Mouse (Mus musculus) CH12F3 (cell line): ENCODE data around the gene Prkd2.

Experiments
- in situ Hi-C: fragments of 300-500 bp; cut with MboI; formaldehyde crosslinking; loops from 2 replicates; pipeline ENCODE4 v1.14.3; 2020; ENCODE audit warnings: low sequenced_read_pairs

Prkd2 gene

DNA sequence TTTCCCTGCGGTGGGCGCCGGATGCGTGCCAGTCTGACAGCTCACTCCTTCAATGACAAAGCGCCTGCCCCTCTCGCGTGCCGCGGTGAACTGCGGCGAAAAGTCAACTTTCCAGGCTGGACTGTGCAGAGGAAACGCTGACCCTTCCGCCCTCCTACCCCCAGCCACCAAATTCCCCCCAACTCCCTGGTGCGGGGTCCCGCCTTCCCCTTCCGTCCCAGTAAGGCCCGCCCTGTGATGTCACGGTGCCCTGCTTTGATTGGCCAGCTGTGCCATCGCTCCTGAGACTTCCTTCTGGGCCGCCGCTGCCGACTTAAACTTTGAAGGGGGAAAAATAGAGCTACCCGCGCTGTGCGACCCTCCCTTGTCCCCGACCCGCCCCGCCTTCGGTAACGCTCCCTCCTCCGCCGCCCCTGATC is at the start of gene Prkd2:
Gene Prkd2 (plus strand): TSS at position 258 of the 419 bp plus-strand sequence.
- in situ Hi-C loops: no loop called here

DNA sequence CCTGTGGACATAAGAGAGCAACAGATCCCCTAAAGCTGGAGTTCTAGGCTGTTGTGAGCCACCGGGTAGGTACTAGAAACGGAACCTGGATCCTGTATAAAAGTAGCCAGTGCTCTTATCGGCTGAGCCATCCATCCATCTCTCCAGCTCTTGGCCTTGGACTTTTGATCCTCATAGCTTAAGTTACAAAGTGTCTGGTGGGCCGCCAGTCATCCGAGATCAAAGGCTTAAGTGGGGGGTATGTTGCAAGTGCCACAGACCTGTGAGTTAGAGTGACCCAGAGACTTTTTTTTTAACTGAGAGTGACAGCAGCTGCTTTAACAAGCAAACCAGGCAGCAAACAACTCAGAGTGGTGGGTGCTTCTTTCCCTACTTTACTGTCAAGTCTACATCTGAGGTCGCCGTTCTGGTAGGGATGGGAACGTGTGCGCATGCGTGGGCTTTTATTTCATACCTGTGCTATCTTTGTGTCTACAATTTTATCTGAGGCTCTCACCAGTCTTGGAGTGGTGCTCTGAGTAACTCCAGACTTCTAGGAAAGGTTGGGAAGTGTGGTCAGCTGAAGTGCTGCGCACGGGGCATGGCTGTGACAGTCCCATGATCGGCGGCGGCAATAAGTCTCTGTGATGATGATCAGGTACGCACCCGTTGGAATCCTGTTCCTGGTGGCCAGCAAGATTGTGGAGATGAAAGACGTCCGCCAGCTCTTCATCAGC is 49.5 kb upstream of the Prkd2 start:
- in situ Hi-C loops: no loop called here

DNA sequence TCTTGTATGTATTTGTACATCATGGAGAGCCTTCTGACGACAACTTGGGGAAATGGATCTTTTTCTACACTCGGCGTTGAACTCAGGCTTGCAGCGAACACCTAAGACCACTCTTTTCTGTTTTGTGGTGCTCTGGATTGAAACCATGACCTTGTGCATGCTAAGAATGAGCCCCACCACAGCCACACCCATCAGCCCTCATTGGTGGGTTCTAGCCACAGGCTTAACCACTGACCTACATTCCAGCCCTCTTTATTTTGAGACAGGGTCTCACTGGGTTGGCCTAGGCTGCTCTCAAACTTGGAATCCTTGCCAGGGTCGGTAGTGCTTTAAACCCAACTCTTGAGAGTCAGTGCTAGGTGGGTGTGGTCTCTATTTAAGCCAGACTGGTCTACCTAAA is 47.8 kb upstream of the Prkd2 start:
- in situ Hi-C loops: no loop called here

DNA sequence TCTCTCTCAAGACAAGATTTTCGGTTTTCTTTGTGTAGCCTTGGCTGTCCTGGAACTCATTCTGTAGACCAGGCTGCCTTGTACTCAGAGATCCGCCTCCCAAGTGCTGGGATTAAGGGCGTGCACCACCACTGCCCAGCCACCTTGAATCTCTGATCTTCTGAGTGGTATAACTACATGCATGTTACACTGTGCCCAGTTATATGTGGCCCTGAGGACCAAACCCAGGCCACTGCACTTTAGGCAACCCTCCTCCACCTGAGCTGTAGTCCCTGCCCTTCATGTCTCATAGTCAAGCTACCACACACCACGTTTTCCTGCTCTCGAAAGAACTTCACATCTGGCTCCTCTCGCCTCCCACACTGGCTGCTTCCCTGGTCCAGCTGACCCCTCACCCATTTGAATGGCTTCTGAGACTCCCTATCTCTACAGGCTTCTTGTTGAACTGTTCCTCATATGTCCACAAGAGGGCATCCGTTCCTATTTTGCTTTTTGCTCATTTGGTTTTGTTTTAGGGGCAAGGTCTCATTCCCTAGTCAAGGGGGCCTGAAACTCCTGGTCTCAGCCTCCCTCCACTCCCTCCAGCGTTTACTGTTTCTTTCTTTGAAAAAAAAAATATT is 38.2 kb upstream of the Prkd2 start:
- in situ Hi-C loops: no loop called here

DNA sequence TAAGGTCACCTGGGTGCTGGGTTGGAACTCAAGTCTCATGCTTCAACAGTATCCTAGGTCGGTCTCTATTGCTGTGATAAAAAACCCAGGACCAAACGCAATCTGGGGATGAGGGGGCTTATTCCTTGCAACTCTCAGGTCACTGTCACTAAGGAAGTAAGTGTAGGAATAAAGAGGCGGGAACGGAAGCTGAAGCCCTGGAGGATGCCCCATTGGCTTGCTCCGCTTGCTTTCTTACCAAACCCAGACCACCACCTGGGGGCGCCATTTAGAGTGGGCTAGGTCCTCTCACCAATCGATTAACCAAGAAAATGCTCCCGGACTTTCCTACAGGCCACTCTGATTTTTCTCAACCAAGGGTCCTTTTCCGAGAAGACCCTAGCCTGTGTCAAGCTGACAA is 34.8 kb upstream of the Prkd2 start:
- in situ Hi-C loops: no loop called here

DNA sequence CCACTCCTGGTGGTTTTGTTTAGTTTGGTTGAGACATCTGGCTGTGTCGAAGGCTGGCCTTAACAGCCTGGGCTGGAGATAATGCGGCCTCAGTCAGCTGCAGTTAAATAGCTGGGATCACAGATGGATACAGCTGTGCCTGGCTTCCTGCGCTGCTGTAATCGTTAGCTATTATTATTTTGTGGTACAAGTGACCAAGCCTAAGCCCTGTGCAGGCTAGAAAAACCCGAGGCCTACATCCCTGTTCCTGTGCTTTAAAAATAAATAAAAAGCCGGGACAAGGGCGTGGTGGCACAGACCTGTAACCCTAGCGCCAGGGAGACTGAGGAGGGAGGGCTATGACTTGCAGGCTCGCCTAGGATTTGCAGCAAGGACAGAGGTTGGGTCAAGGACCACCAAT is 34.1 kb upstream of the Prkd2 start:
- in situ Hi-C loops: no loop called here

DNA sequence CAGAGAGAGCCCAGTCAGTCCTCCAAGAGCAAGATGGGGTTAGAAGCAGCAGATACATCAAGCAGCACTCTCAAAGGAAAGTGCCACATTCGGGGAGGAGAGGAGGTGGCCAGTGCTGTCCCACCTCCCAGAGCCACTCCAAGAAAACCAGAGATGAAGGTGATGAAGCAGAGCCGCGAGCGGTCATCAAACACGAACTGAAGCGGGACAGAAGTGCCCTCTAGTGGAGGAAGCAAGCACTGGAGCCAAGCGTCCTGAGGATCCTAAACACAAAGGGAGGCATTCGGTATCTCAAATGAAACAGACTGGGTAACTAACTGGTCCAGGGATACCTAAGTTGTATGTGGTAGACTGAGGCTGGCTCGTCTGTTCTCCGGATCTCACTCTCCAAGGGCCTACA is 33.0 kb upstream of the Prkd2 start:
- in situ Hi-C loops: no loop called here

DNA sequence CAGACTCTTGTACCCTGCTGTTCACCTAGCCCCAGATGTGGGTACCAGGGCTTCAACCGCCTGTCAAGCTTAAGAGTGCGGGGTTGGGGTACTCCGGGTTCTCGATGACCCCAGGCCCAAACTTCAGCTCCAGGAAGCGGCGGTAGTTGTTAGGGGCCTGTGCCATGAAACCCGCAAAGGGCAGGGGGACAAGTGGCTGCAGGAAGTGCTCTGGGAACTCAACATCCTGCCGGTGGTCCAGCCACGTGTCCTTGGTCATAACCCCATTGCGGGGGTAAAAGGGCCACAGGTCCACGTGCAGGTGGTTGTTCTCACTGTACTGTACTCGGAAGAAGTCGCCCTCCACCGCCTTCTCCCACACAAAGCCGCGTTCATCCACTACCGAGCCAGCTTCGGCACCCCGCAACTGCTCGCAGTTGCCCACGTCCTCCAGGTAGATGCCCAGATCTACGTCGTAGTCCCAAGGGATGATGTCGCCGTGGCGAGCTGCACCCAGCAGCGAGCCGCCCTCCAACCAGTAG is 32.2 kb upstream of the Prkd2 start:
- in situ Hi-C loops: no loop called here

DNA sequence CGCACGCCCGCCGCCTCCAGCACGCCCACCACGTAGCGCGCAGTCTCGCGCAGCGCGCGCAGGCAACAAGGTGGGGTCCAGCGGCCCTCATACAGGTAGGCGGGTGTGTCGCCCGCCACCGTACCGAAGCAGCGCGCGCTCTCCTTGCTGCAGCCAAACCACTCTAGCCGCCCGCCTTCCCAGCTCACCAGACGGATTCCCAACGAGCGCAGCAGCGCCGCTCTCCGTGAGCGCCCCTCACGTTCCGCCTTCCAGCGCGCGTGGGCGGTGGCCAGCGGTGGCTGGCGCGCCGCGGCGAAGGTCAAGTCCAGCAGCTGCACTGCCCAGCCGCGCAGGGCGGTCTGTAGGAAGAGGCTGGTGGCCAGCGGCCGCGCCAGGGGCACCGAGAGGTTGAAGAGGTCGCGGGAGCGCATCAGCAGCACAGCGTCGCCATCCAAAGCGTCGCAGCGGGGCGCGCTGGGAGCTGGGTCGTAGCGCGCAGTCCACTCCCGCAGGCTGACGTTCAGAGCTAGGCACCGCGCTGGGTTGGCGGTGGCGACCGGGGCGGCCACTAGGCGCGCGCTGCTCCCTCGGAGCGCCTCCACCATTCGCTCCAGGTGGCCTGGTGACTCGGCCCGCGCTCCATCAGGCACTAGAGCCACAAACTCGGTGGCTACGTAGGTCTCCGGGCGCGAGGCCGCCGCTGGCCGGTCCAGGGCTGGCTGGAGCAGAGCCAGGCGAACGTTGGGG is 31.6 kb upstream of the Prkd2 start:
- in situ Hi-C loops: no loop called here

DNA sequence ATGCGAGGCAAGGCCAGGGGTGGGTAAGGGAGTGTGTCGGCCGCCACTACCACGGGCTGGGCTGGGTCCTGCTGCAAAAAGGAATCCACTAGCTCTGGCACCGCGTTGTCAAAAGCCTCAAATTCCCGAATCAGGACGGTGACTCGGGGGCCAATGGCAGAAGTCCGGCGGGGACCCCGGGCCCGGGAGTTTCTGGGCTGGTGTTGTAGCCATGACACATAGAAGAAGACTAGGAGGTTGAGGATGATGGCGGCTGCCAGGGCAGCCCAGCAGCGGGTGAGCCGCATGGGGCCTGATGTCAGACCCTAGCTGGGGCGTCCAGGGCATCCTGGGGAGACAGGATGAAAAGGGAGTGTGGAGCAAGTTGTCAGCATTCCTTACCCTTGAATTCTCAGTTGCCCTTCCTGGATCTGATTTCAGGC is 31.0 kb upstream of the Prkd2 start:
- in situ Hi-C loops: no loop called here

DNA sequence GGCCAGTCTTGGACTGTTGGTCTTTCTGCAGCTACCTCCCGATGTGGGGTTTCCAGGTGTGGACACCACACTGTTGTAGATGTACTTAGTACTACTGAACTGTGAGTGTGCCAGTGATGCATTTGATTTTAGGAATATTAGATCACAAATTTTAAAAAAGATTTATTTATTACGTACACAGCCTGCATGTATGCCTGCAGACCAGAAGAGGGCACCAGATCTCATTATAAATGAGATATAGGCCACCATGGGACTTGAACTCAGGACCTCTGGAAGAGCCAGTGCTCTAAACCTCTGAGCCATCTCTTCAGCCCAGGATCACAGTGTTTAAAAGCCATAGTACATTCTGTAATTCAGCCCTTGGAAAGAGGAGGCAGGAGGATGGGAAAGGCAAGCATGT is 30.2 kb upstream of the Prkd2 start:
- in situ Hi-C loops: no loop called here

DNA sequence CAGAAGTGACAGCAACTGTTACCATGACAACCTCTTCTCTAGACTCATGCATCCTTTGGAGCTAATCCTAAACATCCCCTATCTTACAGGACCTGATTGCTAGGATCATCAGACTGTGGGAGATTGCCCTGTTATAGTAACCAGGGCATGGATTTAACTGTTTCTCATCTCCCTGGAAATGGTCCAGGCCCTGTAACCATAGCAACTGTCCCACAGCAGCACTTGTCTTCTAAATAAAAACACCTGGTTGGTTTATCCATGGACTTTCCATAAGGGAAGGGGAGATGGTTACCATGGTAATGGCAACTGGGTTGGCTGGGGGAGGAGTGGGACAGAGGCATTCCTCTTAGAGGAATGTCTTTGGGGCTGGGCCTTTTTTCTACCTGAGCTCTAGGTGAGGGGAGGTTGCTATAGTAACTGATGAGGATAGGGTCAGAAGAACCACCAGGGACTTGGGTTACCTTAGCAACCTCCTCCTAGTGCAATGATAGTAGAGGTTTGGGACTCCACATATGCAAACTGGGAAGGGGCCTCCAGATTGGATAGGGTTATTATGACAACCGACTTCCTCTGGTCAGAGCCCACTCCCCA is 27.3 kb upstream of the Prkd2 start, which contains the start of gene Strn4:
Gene Strn4 (plus strand): TSS at position 539 of the 591 bp plus-strand sequence.
- in situ Hi-C loops: no loop called here

DNA sequence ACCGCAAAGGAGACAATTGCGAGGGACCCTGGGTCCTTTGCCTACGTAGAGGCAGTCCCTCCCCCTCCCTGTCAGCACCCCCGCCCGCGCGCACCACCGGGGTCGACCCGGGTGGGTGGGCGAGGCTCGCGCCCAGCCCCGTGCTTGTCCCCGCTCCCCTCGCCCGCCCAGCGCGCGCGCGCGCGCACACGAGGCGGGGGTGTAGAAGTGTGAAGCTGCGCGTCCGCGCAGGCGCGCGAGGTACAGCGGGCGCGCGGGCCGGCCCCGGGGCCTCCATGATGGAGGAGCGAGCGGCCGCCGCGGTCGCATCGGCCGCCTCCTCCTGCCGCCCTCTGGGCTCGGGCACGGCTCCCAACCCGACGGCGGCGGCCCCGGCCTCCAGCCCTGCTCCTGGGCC is 26.6 kb upstream of the Prkd2 start:
- in situ Hi-C loops: no loop called here

DNA sequence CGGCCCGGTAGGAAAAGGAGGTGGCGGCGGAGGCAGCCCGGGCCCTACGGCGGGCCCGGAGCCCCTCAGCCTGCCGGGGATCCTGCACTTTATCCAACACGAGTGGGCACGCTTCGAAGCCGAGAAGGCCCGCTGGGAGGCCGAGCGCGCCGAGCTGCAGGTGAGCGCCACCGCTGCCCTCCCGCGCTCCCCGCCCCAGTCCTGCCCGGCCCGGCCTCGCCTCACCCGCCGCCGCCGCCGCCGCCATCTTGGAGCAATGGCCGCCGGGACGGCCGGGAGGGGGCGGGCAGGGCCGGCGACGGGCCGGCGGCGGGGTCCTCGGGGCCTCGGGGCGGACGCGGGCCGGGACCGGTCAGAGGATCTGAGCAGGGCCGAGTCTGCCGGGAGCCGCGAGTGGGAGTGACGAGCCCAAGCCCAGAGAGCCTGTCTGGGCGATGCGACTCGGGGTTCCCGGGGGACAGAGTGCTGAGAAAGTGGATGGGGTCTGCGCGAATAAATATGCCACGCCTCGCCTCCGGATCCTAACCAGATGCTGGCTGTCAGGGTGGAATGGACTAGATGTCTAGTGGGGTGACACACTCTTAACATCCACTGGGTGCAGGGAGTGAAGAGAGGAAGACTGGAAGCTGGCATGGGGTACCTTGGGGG is 26.1 kb upstream of the Prkd2 start, which contains the start of gene Fkrp:
Gene Fkrp (minus strand): TSS at position 258 of the 648 bp plus-strand sequence.
- in situ Hi-C loops: no loop called here

DNA sequence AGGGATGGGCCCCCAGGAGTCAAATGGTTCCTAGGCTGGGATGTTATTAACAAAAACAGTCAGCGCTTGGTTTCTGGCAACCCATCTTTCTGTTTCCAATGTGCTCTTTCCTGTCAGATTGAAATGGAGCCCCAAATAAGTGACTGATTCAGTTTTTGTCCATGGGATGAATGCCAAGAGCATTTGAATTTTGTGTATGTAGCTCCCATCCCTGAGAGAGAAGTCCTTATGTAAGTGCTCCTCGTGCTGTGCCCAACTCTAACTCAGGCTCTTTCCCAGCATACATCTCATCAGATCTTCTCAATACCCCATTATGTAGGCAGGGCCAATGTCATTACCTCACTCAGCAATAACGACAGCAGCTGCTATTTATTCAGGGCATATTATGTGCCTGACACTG is 25.0 kb upstream of the Prkd2 start:
- in situ Hi-C loops: no loop called here

DNA sequence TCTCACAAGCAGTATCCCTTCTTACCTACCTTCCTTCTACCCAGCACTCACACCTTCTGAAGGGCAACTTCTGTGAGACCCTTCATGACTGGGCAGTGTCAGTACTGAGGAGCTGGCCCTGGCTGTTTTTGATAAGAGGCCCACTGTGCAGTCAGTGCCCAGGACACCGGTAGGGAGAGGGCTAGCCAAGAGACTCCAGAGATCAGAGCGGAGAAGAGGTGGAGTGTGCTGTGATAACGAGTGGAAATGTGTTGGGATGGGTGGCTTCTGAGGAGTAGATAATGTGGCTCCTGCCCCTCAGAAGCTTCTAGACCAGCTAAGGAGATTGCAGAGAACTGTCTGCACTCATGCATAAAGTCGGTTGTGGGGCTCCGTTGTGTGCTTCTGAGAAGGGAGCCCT is 22.9 kb upstream of the Prkd2 start:
- in situ Hi-C loops: no loop called here

DNA sequence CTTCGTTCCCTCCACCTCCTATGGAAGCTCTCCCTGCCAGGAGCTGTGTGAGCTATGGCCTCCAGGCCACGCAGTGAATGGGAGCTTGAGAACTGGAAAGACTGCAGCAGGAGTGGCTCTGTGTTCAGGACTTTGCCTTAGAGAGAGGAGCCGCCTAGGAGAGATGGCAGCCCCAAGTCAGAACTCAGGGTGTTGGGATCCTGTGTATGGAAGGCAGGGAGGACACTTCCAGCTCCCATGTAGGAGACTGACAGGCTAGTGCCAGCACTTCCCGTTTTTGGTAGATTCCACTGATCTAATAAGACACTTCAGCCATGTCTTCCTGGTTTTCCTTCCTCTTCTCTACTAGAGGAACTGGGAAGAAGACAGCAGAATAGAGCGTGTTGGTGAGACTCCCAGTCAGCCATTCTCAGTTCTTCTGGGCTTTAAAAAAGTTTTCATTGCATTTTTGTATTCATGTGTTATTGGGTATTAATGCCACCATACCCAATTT is 22.4 kb upstream of the Prkd2 start:
- in situ Hi-C loops: no loop called here

DNA sequence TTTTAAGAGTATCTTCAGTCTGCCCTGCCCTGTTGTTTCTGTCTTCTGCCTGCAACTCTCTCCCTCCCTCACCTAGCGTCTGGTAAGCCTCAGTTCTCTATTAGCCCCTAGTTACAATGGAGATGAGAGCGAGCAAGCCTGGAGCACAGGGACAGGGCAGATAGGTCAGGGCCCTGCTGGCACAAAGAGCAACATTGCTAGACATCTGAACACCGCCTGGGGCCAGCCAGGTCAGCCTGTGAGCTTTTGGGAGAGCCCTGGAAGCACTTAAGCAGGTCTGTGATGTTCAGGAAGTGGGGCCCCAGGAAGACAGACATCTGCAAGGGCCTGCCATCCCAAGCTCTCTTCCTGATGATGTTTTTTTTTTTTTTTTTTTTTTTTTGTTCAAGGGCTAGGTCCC is 21.6 kb upstream of the Prkd2 start:
- in situ Hi-C loops: no loop called here

DNA sequence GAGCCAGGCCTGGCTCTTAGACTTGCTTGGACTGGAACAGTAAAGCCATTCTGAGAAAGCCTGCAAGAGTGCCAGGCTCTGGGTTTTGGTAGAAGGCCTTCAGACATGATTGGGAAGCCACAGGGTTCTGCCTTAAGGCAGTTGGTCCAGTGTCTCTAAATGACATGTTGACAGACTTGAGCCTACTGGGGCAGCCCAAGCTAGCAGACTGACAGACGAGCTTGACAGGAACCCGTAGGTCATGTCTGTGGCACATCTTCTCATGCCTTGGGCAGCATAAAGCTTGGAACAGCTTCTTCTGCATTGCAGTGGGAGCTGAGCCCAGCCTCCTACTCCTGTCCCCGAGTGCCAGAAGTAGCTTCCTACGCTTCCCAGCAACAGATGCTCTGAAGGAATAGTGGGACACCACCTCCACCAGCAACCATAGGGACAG is 21.0 kb upstream of the Prkd2 start:
- in situ Hi-C loops: no loop called here

DNA sequence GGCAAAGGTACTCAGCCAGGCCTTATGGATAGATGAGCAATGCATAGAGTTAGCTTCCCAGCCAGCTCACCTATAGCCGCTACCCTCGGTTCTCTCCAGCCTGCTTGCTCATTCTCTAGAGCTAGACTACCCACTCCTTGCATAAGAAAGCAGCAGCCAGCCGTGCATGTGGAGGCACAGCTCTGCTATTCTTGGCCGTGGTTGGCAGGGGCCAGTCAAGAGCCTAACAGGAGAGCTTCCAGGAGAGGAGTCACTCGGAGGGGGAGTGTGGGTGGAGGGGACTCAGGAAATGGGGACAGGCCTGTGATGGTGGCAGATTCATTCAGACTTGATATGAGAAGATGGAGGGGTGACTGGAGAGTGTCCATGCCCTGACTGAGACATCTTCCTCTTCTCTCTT is 19.0 kb upstream of the Prkd2 start:
- in situ Hi-C loops: no loop called here

DNA sequence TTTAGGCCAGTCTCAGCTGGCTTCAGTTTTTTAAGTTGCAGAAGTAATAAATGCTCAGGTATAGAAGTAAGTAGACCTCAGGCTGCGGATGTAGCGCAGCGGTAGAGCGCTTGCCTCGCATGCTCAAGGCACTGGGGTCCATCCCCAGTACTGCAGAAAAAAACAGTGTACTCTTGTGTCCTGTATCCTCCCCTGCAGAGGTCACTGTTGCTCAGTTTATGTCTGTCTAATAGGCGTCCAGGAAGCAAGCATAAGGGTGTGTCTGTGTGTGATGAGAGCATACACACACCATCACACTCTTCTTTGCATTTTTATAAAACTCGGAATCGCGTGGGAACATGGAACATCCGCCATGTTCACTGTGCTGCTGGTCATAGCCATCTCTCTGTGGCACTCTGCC is 16.9 kb upstream of the Prkd2 start:
- in situ Hi-C loops: no loop called here
